Mouse (Mus musculus): ENCODE data around the gene Aim2. TPM values are rescaled to one million over a fixed set of nuclear protein-coding genes. Genes with fewer than 3 reads are reported as not detected.
A peak's percentile ranks its signal among the peaks of the same experiment; 100 is the strongest.
"Not testable (repeated sequence)": the region's sequence is repeated elsewhere in the genome, so short reads cannot be mapped to it uniquely, and the experiment has no call there.

Aim2 gene
- polyA plus RNA-seq (2014; fragmentation: Nextera tagmentation; extraction: Ambion mirVana): 2.8 and 3.9 TPM in 2 replicates

DNA sequence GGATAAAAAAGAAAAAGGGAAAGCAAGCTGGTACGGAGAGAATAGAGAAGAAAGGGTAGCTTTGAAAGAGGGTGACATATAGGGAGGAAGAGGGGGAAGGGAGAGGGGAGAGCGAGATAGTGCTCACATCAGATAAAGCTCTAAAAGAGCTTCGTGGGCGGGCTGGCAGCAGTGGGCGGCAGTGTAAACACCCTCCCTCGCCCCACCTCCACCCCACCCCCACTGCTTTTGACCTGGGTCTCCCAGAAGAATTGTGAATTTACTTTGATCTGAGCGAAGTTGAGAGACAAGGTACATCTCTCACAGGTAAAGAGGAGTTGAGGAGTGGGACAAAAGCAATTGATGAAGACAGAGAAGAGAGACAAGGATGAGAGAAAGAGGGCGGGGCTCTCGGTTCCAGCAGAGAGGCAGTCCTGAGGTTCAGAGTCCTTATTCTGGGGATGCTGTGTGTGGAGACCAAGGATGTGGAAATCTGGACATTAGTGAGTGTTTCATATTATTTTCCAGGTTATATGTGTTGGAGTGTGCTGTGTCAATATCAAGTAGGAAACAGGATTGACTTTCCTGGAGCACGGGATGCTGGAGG, at the start of gene Aim2:
TSS of gene Aim2 (plus strand) at position 508 of the 586 bp plus-strand sequence.
- H3K27me3 ChIP-seq (replicated peaks; ENCODE audit: control insufficient read depth, insufficient read depth, low read length): no peaks in the 10 kb centered on the region
- DNase-seq (ENCODE audit: low spot score): no peak
- H3K27ac ChIP-seq (ENCODE audit: low read depth): no peak within 1 kb of the TSS
- no peaks in the 10 kb centered on the region for H3K9me3 ChIP-seq (ENCODE audit: control insufficient read depth, low read length)
- peak within 1 kb of the TSS; percentile 25 for H3K4me3 ChIP-seq (ENCODE audit: low read depth, low read length)
- H3K36me3 ChIP-seq (ENCODE audit: control insufficient read depth, insufficient read depth, low read length): no peaks in the 10 kb centered on the region
- H3K4me2 ChIP-seq (ENCODE audit: low read length): peak within 1 kb of the TSS; percentile 52
- H3K4me1 ChIP-seq (replicated peaks; ENCODE audit: control insufficient read depth, insufficient read depth, low read length): no peaks in the 10 kb centered on the region
- no peak within 1 kb of the TSS for H3K9ac ChIP-seq (ENCODE audit: low read length)
- WGBS: 8% methylated on average over 10 of the region's 10 CpGs
- 0 out of 2 replicates have a peak, but pooled peaks have one; percentile 40 for ATAC-seq (replicated peaks; ENCODE audit: low FRiP score, low TSS enrichment, low read depth)

DNA sequence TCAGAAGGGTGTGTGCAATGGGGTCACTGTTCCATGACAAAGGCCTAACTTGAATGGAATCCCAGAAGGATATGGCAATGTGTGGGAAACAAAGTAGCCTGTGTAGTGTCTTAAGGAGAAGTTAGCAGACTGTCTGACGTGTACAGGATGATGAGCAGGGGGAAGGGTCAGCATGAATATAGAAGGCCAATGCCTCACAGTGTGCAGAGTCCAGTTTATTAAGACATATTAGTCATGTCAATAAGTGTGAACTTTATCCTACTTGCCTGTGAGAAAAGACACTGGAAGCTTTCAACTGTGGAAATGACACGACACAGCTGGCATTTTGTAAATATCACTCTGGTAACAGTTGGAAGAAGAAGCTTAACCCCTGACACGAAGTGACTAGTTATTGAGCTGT, 47.9 kb upstream of the Aim2 start:
- not testable (repeated sequence) for H3K4me3 ChIP-seq (ENCODE audit: low read depth, low read length); H3K4me2 ChIP-seq (ENCODE audit: low read length); H3K27me3 ChIP-seq (replicated peaks; ENCODE audit: control insufficient read depth, insufficient read depth, low read length); H3K27ac ChIP-seq (ENCODE audit: low read depth); H3K4me1 ChIP-seq (replicated peaks; ENCODE audit: control insufficient read depth, insufficient read depth, low read length); H3K9me3 ChIP-seq (ENCODE audit: control insufficient read depth, low read length); H3K36me3 ChIP-seq (ENCODE audit: control insufficient read depth, insufficient read depth, low read length); DNase-seq (ENCODE audit: low spot score); H3K9ac ChIP-seq (ENCODE audit: low read length)
- 16% methylated on average over 3 of the region's 3 CpGs for WGBS
- ATAC-seq (replicated peaks; ENCODE audit: low FRiP score, low TSS enrichment, low read depth): peak; percentile 43; the same call in 1 of the 2 replicates

DNA sequence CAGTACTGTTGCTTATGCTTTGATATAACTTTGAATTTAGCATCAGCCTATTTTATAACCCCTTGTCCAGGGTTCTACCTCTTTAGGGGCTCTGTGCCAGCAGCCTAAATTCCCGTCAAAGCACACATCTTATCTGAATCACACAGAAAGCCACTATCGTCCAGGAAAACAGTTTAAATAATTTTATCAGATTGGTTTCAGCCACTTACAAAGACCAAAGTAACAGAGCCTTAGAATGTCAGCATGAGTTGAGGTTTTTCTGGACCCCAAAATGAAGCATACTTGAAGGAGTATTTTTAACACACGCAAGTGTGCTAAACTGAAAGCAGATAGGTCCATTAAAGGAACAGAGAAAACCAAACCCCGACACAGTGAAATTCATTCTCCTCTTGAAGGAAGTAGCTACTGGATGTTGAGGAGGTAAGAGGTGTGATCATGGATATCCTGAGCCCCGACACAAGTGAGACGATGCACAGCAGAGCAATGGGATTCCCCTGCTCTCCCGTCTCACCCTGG, 37.1 kb upstream of the Aim2 start:
- H3K27me3 ChIP-seq (replicated peaks; ENCODE audit: control insufficient read depth, insufficient read depth, low read length); H3K4me3 ChIP-seq (ENCODE audit: low read depth, low read length); ATAC-seq (replicated peaks; ENCODE audit: low FRiP score, low TSS enrichment, low read depth); H3K4me2 ChIP-seq (ENCODE audit: low read length); H3K4me1 ChIP-seq (replicated peaks; ENCODE audit: control insufficient read depth, insufficient read depth, low read length); H3K27ac ChIP-seq (ENCODE audit: low read depth); DNase-seq (ENCODE audit: low spot score); H3K9me3 ChIP-seq (ENCODE audit: control insufficient read depth, low read length); H3K9ac ChIP-seq (ENCODE audit: low read length); H3K36me3 ChIP-seq (ENCODE audit: control insufficient read depth, insufficient read depth, low read length): not testable (repeated sequence)
- WGBS: 78% methylated on average over 7 of the region's 7 CpGs

DNA sequence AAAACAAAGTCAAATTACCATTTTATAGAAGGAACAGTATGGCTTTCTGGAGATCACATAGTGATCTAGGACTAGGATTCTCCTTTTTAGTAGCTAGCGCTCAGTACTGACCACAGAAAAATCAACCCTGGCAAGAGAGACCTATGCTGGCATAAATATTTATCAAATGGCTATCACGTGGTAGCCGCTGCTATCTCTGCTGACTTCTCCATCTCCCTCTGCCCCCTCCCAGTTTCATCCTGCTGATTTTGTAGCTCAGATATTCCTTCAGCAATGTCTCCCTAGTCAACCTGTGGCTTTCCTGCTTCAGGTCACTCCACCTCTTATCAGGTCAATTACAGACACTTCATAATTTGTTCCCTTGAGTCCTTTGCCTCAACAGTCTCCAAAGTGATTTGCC, 35.0 kb upstream of the Aim2 start:
- no peak overlapping the region for H3K9ac ChIP-seq (ENCODE audit: low read length)

DNA sequence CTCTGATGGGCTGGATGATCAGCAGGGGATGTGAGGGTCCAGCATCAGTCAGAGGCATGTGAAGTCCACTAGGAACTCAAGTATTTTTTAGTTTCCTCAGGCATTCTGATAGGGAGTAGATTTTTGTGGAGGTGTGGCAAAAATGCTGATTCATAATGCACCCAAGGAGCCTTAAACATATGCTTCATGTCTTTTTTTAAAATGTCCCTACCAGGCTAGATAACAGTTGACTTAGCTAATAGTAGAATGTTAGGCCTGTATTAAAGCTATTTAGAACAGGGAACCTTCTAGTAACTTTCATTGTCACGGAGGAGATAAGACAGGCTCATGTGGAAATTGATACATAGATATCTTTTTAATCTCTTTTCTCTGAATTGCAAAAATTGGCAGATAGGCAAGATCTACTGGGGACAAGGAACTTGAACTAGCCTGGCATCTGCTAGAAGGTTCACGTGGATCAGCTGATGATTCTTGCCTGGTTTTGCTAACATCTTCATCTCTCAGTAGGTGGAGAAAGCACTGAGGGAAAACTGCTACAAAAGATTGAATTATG, 32.7 kb upstream of the Aim2 start:
- no peaks in the 10 kb centered on the region for H3K4me1 ChIP-seq (replicated peaks; ENCODE audit: control insufficient read depth, insufficient read depth, low read length)
- no peaks in the 10 kb centered on the region for H3K27me3 ChIP-seq (replicated peaks; ENCODE audit: control insufficient read depth, insufficient read depth, low read length)
- no peak for DNase-seq (ENCODE audit: low spot score)
- no peak for ATAC-seq (replicated peaks; ENCODE audit: low FRiP score, low TSS enrichment, low read depth)
- no peak overlapping the region for H3K4me3 ChIP-seq (ENCODE audit: low read depth, low read length)
- no peak overlapping the region for H3K4me2 ChIP-seq (ENCODE audit: low read length)
- H3K36me3 ChIP-seq (ENCODE audit: control insufficient read depth, insufficient read depth, low read length): no peaks in the 10 kb centered on the region
- no peak overlapping the region for H3K27ac ChIP-seq (ENCODE audit: low read depth)
- H3K9ac ChIP-seq (ENCODE audit: low read length): no peak overlapping the region
- no peaks in the 10 kb centered on the region for H3K9me3 ChIP-seq (ENCODE audit: control insufficient read depth, low read length)
- WGBS: 85% methylated on average over 2 of the region's 2 CpGs

More for the DNA sequence above, 35.0 kb upstream of the Aim2 start:
- 70% methylated on average over 3 of the region's 3 CpGs for WGBS
- Histone ChIP-seq H3K9me3 (ENCODE audit: control insufficient read depth, low read length) (no peaks in the 10 kb centered on the region), H3K4me1 (replicated peaks; ENCODE audit: control insufficient read depth, insufficient read depth, low read length) (no peaks in the 10 kb centered on the region), H3K27ac (ENCODE audit: low read depth) (no peak overlapping the region), H3K27me3 (replicated peaks; ENCODE audit: control insufficient read depth, insufficient read depth, low read length) (no peaks in the 10 kb centered on the region), H3K4me3 (ENCODE audit: low read depth, low read length) (no peak overlapping the region), H3K36me3 (ENCODE audit: control insufficient read depth, insufficient read depth, low read length) (no peaks in the 10 kb centered on the region), H3K4me2 (ENCODE audit: low read length) (no peak overlapping the region)
- no peak for DNase-seq (ENCODE audit: low spot score)
- no peak for ATAC-seq (replicated peaks; ENCODE audit: low FRiP score, low TSS enrichment, low read depth)

DNA sequence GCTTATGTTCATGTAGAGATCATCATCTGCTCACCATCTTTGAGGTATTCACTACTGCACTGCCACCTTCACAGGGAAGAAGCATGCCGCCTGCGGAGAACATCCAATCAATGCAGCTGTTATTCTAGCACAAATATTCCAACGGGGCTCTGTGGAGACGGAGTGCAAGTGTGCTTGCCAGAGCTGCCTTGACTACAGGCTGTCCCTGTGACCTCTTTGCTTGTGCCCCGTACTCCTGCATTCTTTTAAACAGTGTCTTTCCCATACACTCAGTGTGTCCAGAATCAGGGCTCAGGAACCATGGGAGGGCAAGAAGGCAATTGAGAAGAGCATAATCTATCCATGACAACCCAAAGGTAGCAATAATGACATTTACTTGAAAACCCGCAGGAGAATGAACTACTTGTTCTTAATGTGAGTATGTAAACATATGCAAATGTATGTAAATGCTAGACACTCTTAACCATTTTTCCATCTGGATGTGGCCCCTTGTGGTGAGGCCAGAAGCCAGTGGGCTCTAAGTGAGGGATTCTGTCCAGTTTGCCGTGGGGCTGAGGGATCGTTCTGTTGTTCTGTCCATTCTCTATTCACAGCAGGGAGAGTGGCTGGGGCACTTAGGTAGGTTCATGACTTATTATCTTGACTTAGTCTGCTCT, 29.0 kb upstream of the Aim2 start:
- DNase-seq (ENCODE audit: low spot score): no peak
- ATAC-seq (replicated peaks; ENCODE audit: low FRiP score, low TSS enrichment, low read depth): no peak
- WGBS: 73% methylated on average over 8 of the region's 8 CpGs

DNA sequence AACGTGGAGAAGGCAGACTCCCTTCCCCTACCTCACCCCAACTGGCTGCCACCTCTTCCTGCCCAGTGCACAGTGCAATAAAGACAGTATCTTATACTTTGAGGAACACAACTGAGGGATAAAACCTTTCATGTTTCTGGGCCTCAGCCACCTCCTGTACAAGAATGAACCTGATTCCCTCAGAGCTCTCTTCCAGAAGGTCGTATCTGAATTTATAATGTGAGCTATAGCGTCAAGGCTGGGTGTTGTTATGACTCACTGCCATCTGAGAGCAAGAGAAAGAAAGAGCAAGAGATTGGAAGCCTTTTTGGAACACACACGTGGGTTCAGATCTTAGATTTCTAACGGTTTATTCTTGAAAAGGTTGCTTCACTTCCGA, 28.4 kb upstream of the Aim2 start:
- Histone ChIP-seq H3K36me3 (ENCODE audit: control insufficient read depth, insufficient read depth, low read length) (no peaks in the 10 kb centered on the region), H3K27ac (ENCODE audit: low read depth) (no peak overlapping the region), H3K9me3 (ENCODE audit: control insufficient read depth, low read length) (no peaks in the 10 kb centered on the region), H3K4me2 (ENCODE audit: low read length) (no peak overlapping the region), H3K4me3 (ENCODE audit: low read depth, low read length) (no peak overlapping the region), H3K4me1 (replicated peaks; ENCODE audit: control insufficient read depth, insufficient read depth, low read length) (no peaks in the 10 kb centered on the region), H3K9ac (ENCODE audit: low read length) (no peak overlapping the region), H3K27me3 (replicated peaks; ENCODE audit: control insufficient read depth, insufficient read depth, low read length) (no peaks in the 10 kb centered on the region)
- 67% methylated on average over 6 of the region's 6 CpGs for WGBS
- ATAC-seq (replicated peaks; ENCODE audit: low FRiP score, low TSS enrichment, low read depth): no peak
- no peak for DNase-seq (ENCODE audit: low spot score)

More for the DNA sequence above, 29.0 kb upstream of the Aim2 start:
- no peaks in the 10 kb centered on the region for H3K9me3 ChIP-seq (ENCODE audit: control insufficient read depth, low read length)
- H3K27ac ChIP-seq (ENCODE audit: low read depth): no peak overlapping the region
- H3K4me3 ChIP-seq (ENCODE audit: low read depth, low read length): no peak overlapping the region
- no peak overlapping the region for H3K9ac ChIP-seq (ENCODE audit: low read length)
- no peaks in the 10 kb centered on the region for H3K27me3 ChIP-seq (replicated peaks; ENCODE audit: control insufficient read depth, insufficient read depth, low read length)
- H3K36me3 ChIP-seq (ENCODE audit: control insufficient read depth, insufficient read depth, low read length): no peaks in the 10 kb centered on the region
- H3K4me2 ChIP-seq (ENCODE audit: low read length): no peak overlapping the region
- H3K4me1 ChIP-seq (replicated peaks; ENCODE audit: control insufficient read depth, insufficient read depth, low read length): no peaks in the 10 kb centered on the region

DNA sequence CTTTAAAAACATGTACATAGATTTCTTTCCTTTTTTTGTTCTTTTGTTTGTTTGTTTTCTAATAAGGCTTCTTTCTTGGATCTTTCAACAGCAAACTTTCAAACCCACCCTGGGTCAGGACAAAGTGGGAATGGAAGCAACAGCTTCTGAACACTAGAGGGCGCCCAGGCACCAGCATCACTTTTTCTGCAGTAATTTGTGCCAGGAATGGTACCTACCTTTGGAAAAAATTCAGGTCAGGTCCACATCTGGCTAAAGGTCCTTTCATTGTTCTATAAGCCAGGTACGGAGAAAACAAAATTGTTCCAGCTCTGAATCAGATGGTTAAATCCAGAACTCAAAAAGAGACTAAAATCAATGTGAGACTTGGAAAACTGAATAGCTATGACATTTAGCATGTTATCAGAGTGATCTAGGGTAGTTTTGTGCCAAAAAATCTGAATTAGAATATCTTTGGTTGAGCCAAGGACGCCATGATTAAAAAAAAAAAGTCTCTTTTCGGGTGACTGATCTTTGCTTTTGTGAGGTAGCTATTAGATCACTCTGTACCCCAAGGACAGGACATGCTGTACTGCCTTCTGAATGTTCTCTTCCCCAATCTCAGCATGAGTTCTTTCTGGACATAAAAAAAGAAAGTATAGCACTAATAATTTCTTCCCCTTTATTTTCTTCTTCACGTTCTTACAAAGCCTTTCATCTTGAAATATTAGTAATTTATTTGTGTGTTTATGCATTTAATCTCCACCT, 26.7 kb upstream of the Aim2 start:
- ATAC-seq (replicated peaks; ENCODE audit: low FRiP score, low TSS enrichment, low read depth) (no peak), DNase-seq (ENCODE audit: low spot score) (peak; percentile 55)
- no peaks in the 10 kb centered on the region for H3K9me3 ChIP-seq (ENCODE audit: control insufficient read depth, low read length)
- no peak overlapping the region for H3K27ac ChIP-seq (ENCODE audit: low read depth)
- no peaks in the 10 kb centered on the region for H3K4me1 ChIP-seq (replicated peaks; ENCODE audit: control insufficient read depth, insufficient read depth, low read length)
- no peak overlapping the region for H3K4me3 ChIP-seq (ENCODE audit: low read depth, low read length)
- H3K4me2 ChIP-seq (ENCODE audit: low read length): no peak overlapping the region
- H3K9ac ChIP-seq (ENCODE audit: low read length): no peak overlapping the region
- no peaks in the 10 kb centered on the region for H3K36me3 ChIP-seq (ENCODE audit: control insufficient read depth, insufficient read depth, low read length)
- no peaks in the 10 kb centered on the region for H3K27me3 ChIP-seq (replicated peaks; ENCODE audit: control insufficient read depth, insufficient read depth, low read length)
- 24% methylated on average over 5 of the region's 5 CpGs for WGBS
